Mouse (Mus musculus): ENCODE data around the gene Gm11096. TPM values are rescaled to one million over a fixed set of nuclear protein-coding genes. Genes with fewer than 3 reads are reported as not detected.

Gm11096 gene
- polyA plus RNA-seq, 1 experiment from 2014 or later, result not detected

GRCm38 (mm10) chr17:81416361-81417114 lies 25.0 kb upstream of the Gm11096 start:
- H3K27me3 ChIP-seq (ENCODE audit: control insufficient read depth, insufficient read depth, low read length), result no peaks in the 10 kb centered on the region
- peaks cover 9% of the 10 kb centered on the region; the same call in 1 of the 2 replicates for H3K4me1 ChIP-seq (ENCODE audit: control insufficient read depth, insufficient read depth, low read length)
- H3K9me3 ChIP-seq (replicated peaks; ENCODE audit: control insufficient read depth, low read length), result no peaks in the 10 kb centered on the region
- WGBS (ENCODE audit: insufficient replicate concordance), result 78% methylated on average over 6 of the region's 6 CpGs
- H3K9ac ChIP-seq (ENCODE audit: low read depth, low read length), result no peak overlapping the region
- H3K4me3 ChIP-seq (ENCODE audit: low read depth, low read length), result no peak overlapping the region
- no peak overlapping the region for H3K27ac ChIP-seq (ENCODE audit: low read depth, low read length)
- H3K4me2 ChIP-seq, result no peak overlapping the region
- H3K36me3 ChIP-seq (ENCODE audit: control insufficient read depth, insufficient read depth, low read length), result no peaks in the 10 kb centered on the region; the same call in 1 of the 2 replicates
- ATAC-seq (replicated peaks; ENCODE audit: insufficient number of reproducible peaks, low FRiP score, low TSS enrichment), result no peak

- 65% methylated on average over 10 of the region's 10 CpGs for WGBS (ENCODE audit: insufficient replicate concordance)
These were observed 21.6 kb upstream of the Gm11096 start for GRCm38 (mm10) chr17:81419802-81420459.

GRCm38 (mm10) chr17:81424256-81424912 lies 17.2 kb upstream of the Gm11096 start:
- Histone ChIP-seq H3K9ac (ENCODE audit: low read depth, low read length) (no peak overlapping the region), H3K27me3 (ENCODE audit: control insufficient read depth, insufficient read depth, low read length) (no peaks in the 10 kb centered on the region), H3K4me2 (no peak overlapping the region), H3K4me1 (ENCODE audit: control insufficient read depth, insufficient read depth, low read length) (0 out of 2 replicates have a peak, but pooled peaks cover 5% of the 10 kb centered on the region), H3K27ac (ENCODE audit: low read depth, low read length) (no peak overlapping the region), H3K9me3 (replicated peaks; ENCODE audit: control insufficient read depth, low read length) (no peaks in the 10 kb centered on the region), H3K36me3 (ENCODE audit: control insufficient read depth, insufficient read depth, low read length) (no peaks in the 10 kb centered on the region), H3K4me3 (ENCODE audit: low read depth, low read length) (no peak overlapping the region)
- no peak for ATAC-seq (replicated peaks; ENCODE audit: insufficient number of reproducible peaks, low FRiP score, low TSS enrichment)
- 65% methylated on average over 10 of the region's 10 CpGs for WGBS (ENCODE audit: insufficient replicate concordance)

More at GRCm38 (mm10) chr17:81419802-81420459, 21.6 kb upstream of the Gm11096 start:
- peak overlapping the region; percentile 22; the same call in 1 of the 2 replicates for H3K27ac ChIP-seq (ENCODE audit: low read depth, low read length)
- no peak for ATAC-seq (replicated peaks; ENCODE audit: insufficient number of reproducible peaks, low FRiP score, low TSS enrichment)
- 0 out of 2 replicates have a peak, but pooled peaks cover 5% of the 10 kb centered on the region for H3K4me1 ChIP-seq (ENCODE audit: control insufficient read depth, insufficient read depth, low read length)
- H3K9me3 ChIP-seq (replicated peaks; ENCODE audit: control insufficient read depth, low read length), result no peaks in the 10 kb centered on the region
- H3K27me3 ChIP-seq (ENCODE audit: control insufficient read depth, insufficient read depth, low read length), result no peaks in the 10 kb centered on the region
- no peak overlapping the region for H3K9ac ChIP-seq (ENCODE audit: low read depth, low read length)
- H3K4me3 ChIP-seq (ENCODE audit: low read depth, low read length), result no peak overlapping the region
- H3K4me2 ChIP-seq, result no peak overlapping the region
- H3K36me3 ChIP-seq (ENCODE audit: control insufficient read depth, insufficient read depth, low read length), result no peaks in the 10 kb centered on the region; the same call in 1 of the 2 replicates

GRCm38 (mm10) chr17:81427245-81427644 lies 14.3 kb upstream of the Gm11096 start:
- Histone ChIP-seq H3K27me3 (ENCODE audit: control insufficient read depth, insufficient read depth, low read length) (no peaks in the 10 kb centered on the region), H3K9me3 (replicated peaks; ENCODE audit: control insufficient read depth, low read length) (no peaks in the 10 kb centered on the region), H3K9ac (ENCODE audit: low read depth, low read length) (no peak overlapping the region), H3K4me3 (ENCODE audit: low read depth, low read length) (no peak overlapping the region), H3K27ac (ENCODE audit: low read depth, low read length) (no peak overlapping the region), H3K36me3 (ENCODE audit: control insufficient read depth, insufficient read depth, low read length) (no peaks in the 10 kb centered on the region), H3K4me2 (no peak overlapping the region), H3K4me1 (ENCODE audit: control insufficient read depth, insufficient read depth, low read length) (no peaks in the 10 kb centered on the region)
- ATAC-seq (replicated peaks; ENCODE audit: insufficient number of reproducible peaks, low FRiP score, low TSS enrichment), result no peak
- WGBS (ENCODE audit: insufficient replicate concordance), result 84% methylated on average over 7 of the region's 7 CpGs

GRCm38 (mm10) chr17:81432733-81433132 lies 8.8 kb upstream of the Gm11096 start:
- Histone ChIP-seq H3K36me3 (ENCODE audit: control insufficient read depth, insufficient read depth, low read length) (no peaks in the 10 kb centered on the region; the same call in 1 of the 2 replicates), H3K27me3 (ENCODE audit: control insufficient read depth, insufficient read depth, low read length) (no peaks in the 10 kb centered on the region), H3K9ac (ENCODE audit: low read depth, low read length) (no peak overlapping the region), H3K4me1 (ENCODE audit: control insufficient read depth, insufficient read depth, low read length) (no peaks in the 10 kb centered on the region), H3K27ac (ENCODE audit: low read depth, low read length) (no peak overlapping the region), H3K4me2 (no peak overlapping the region), H3K4me3 (ENCODE audit: low read depth, low read length) (no peak overlapping the region), H3K9me3 (replicated peaks; ENCODE audit: control insufficient read depth, low read length) (no peaks in the 10 kb centered on the region)
- ATAC-seq (replicated peaks; ENCODE audit: insufficient number of reproducible peaks, low FRiP score, low TSS enrichment), result no peak
- WGBS (ENCODE audit: insufficient replicate concordance), result 83% methylated on average over 2 of the region's 2 CpGs

- WGBS (ENCODE audit: insufficient replicate concordance), result 57% methylated on average over 5 of the region's 5 CpGs
- H3K9me3 ChIP-seq (replicated peaks; ENCODE audit: control insufficient read depth, low read length), result no peaks in the 10 kb centered on the region
- no peak overlapping the region for H3K4me2 ChIP-seq
- peaks cover under 1% of the 10 kb centered on the region; the same call in 1 of the 2 replicates for H3K4me1 ChIP-seq (ENCODE audit: control insufficient read depth, insufficient read depth, low read length)
- H3K9ac ChIP-seq (ENCODE audit: low read depth, low read length), result no peak overlapping the region
- H3K36me3 ChIP-seq (ENCODE audit: control insufficient read depth, insufficient read depth, low read length), result no peaks in the 10 kb centered on the region; the same call in 1 of the 2 replicates
- no peaks in the 10 kb centered on the region for H3K27me3 ChIP-seq (ENCODE audit: control insufficient read depth, insufficient read depth, low read length)
- H3K4me3 ChIP-seq (ENCODE audit: low read depth, low read length), result no peak overlapping the region
- no peak overlapping the region for H3K27ac ChIP-seq (ENCODE audit: low read depth, low read length)
- no peak for ATAC-seq (replicated peaks; ENCODE audit: insufficient number of reproducible peaks, low FRiP score, low TSS enrichment)
These were observed 8.4 kb upstream of the Gm11096 start for GRCm38 (mm10) chr17:81433148-81433547.

- Histone ChIP-seq H3K36me3 (ENCODE audit: control insufficient read depth, insufficient read depth, low read length) (no peaks in the 10 kb centered on the region), H3K4me2 (no peak overlapping the region), H3K4me3 (ENCODE audit: low read depth, low read length) (no peak overlapping the region), H3K27me3 (ENCODE audit: control insufficient read depth, insufficient read depth, low read length) (no peaks in the 10 kb centered on the region), H3K4me1 (ENCODE audit: control insufficient read depth, insufficient read depth, low read length) (no peaks in the 10 kb centered on the region), H3K9ac (ENCODE audit: low read depth, low read length) (no peak overlapping the region), H3K9me3 (replicated peaks; ENCODE audit: control insufficient read depth, low read length) (no peaks in the 10 kb centered on the region), H3K27ac (ENCODE audit: low read depth, low read length) (no peak overlapping the region)
- WGBS (ENCODE audit: insufficient replicate concordance), result 49% methylated on average over 3 of the region's 3 CpGs
- no peak for ATAC-seq (replicated peaks; ENCODE audit: insufficient number of reproducible peaks, low FRiP score, low TSS enrichment)
These were observed 13.7 kb downstream of the Gm11096 start for GRCm38 (mm10) chr17:81455269-81455668.

- no peaks in the 10 kb centered on the region for H3K4me1 ChIP-seq (ENCODE audit: control insufficient read depth, insufficient read depth, low read length)
- H3K27ac ChIP-seq (ENCODE audit: low read depth, low read length), result no peak overlapping the region; the same call in 1 of the 2 replicates
- no peaks in the 10 kb centered on the region for H3K27me3 ChIP-seq (ENCODE audit: control insufficient read depth, insufficient read depth, low read length)
- no peak overlapping the region for H3K4me3 ChIP-seq (ENCODE audit: low read depth, low read length)
- no peaks in the 10 kb centered on the region for H3K9me3 ChIP-seq (replicated peaks; ENCODE audit: control insufficient read depth, low read length)
- H3K9ac ChIP-seq (ENCODE audit: low read depth, low read length), result no peak overlapping the region
- WGBS (ENCODE audit: insufficient replicate concordance), result 70% methylated on average over 7 of the region's 7 CpGs
- H3K4me2 ChIP-seq, result no peak overlapping the region
- ATAC-seq (replicated peaks; ENCODE audit: insufficient number of reproducible peaks, low FRiP score, low TSS enrichment), result no peak
- no peaks in the 10 kb centered on the region for H3K36me3 ChIP-seq (ENCODE audit: control insufficient read depth, insufficient read depth, low read length)
These were observed 14.4 kb downstream of the Gm11096 start for GRCm38 (mm10) chr17:81455977-81456376.

All from heart, embryonic 11.5 days (tissue).